Mouse (Mus musculus) neural tube, postnatal 0 days (tissue): ENCODE measurements around the gene Nectin2. TPM values are rescaled to one million over a fixed set of nuclear protein-coding genes. Genes with fewer than 3 reads are reported as not detected.

Experiments
- polyA plus RNA-seq: library from polyadenylated mRNA; unstranded; fragments of >200 nt; fragmentation: Nextera tagmentation; extraction: Ambion mirVana; gene quantifications from 2 replicates; pipeline ENCODE4 v1.2.1, GENCODE M21; 2015

Nectin2 gene
- 52.6 and 57.8 TPM in 2 replicates for polyA plus RNA-seq

GRCm38 (mm10) chr7:19750217-19751069, at the start of gene Nectin2:
Gene Nectin2 (minus strand): TSS chr7:19750483.

GRCm38 (mm10) chr7:19796697-19797588, 46.7 kb upstream of the Nectin2 start, which contains the start of gene Cblc:
Gene Cblc (minus strand): TSS chr7:19796809.

GRCm38 (mm10) chr7:19770984-19771391, 20.7 kb upstream of the Nectin2 start, which contains the start of gene Bcam:
Gene Bcam (minus strand): TSS chr7:19771016.

GRCm38 (mm10) chr7:19715239-19716054, 34.8 kb downstream of the Nectin2 start, which contains the start of gene Tomm40:
Gene Tomm40 (minus strand): TSS chr7:19715438.

GRCm38 (mm10) chr7:19698907-19699826, 51.1 kb downstream of the Nectin2 start, which contains the start of gene Apoe:
Gene Apoe (minus strand): TSS chr7:19699188.

GRCm38 (mm10) chr7:19691873-19692865, 58.1 kb downstream of the Nectin2 start, which contains the start of gene Apoc1:
Gene Apoc1 (minus strand): TSS chr7:19692660.

GRCm38 (mm10) chr7:19681202-19681694, 69.0 kb downstream of the Nectin2 start, which contains the start of the genes Gm44805 and Apoc4:
Gene Gm44805 (minus strand): TSS chr7:19681423.
Gene Apoc4 (minus strand): TSS chr7:19681479.

GRCm38 (mm10) chr7:19677872-19678271, 72.4 kb downstream of the Nectin2 start, which contains the start of gene Apoc2:
Gene Apoc2 (minus strand): TSS chr7:19677941.

Other genes with a start within 250 kb of the Nectin2 start
- 4.4 and 5.5 TPM in 2 replicates for gene Bloc1s3, start 242.1 kb downstream of the Nectin2 start, polyA plus RNA-seq
- gene Trappc6a, start 242.1 kb downstream of the Nectin2 start, polyA plus RNA-seq: 36.9 and 39.7 TPM in 2 replicates
- gene Nkpd1, start 232.6 kb downstream of the Nectin2 start, polyA plus RNA-seq: 1.4 and 2.5 TPM in 2 replicates
- 40.4 and 42.7 TPM in 2 replicates for gene Ppp1r37, start 187.4 kb downstream of the Nectin2 start, polyA plus RNA-seq
- gene Zfp296, start 173.2 kb downstream of the Nectin2 start, polyA plus RNA-seq: 0.15 TPM in 1 of 2 replicates, not detected in the other
- 160 and 163 TPM in 2 replicates for gene Gemin7, start 172.9 kb downstream of the Nectin2 start, polyA plus RNA-seq
- gene Clasrp, start 146.0 kb downstream of the Nectin2 start, polyA plus RNA-seq: 58.6 and 67.4 TPM in 2 replicates
- 8.2 and 9.2 TPM in 2 replicates for gene Relb, start 121.0 kb downstream of the Nectin2 start, polyA plus RNA-seq
- gene Clptm1, start 85.5 kb downstream of the Nectin2 start, polyA plus RNA-seq: 168 and 169 TPM in 2 replicates
- 0.68 and 1.0 TPM in 2 replicates for gene Apoc2, start 72.5 kb downstream of the Nectin2 start, polyA plus RNA-seq
- not detected in 2 replicates for gene Gm44805, start 69.1 kb downstream of the Nectin2 start, polyA plus RNA-seq
- not detected in 2 replicates for gene Apoc4, start 69.0 kb downstream of the Nectin2 start, polyA plus RNA-seq
- gene Apoc1, start 57.8 kb downstream of the Nectin2 start, polyA plus RNA-seq: 20.8 and 34.8 TPM in 2 replicates
- 4,011 and 4,143 TPM in 2 replicates for gene Apoe, start 51.3 kb downstream of the Nectin2 start, polyA plus RNA-seq
- gene Tomm40, start 35.0 kb downstream of the Nectin2 start, polyA plus RNA-seq: 179 and 192 TPM in 2 replicates
- 38.7 and 44.4 TPM in 2 replicates for gene Bcam, start 20.5 kb upstream of the Nectin2 start, polyA plus RNA-seq
- gene Cblc, start 46.3 kb upstream of the Nectin2 start, polyA plus RNA-seq: 0.68 and 0.80 TPM in 2 replicates
- gene Bcl3, start 72.3 kb upstream of the Nectin2 start, polyA plus RNA-seq: 0.94 and 1.2 TPM in 2 replicates
- gene Gm19345, start 101.5 kb upstream of the Nectin2 start, polyA plus RNA-seq: 17.7 and 18.9 TPM in 2 replicates
- 0.43 and 0.71 TPM in 2 replicates for gene Ceacam16, start 110.8 kb upstream of the Nectin2 start, polyA plus RNA-seq
- not detected in 2 replicates for gene Ceacam19, start 137.5 kb upstream of the Nectin2 start, polyA plus RNA-seq
- gene Pvr, start 170.7 kb upstream of the Nectin2 start, polyA plus RNA-seq: 7.1 and 8.5 TPM in 2 replicates
- gene Igsf23, start 200.3 kb upstream of the Nectin2 start, polyA plus RNA-seq: not detected in 2 replicates
- gene Ceacam20, start 214.9 kb upstream of the Nectin2 start, polyA plus RNA-seq: not detected in 2 replicates
- gene Nlrp9b, start 241.0 kb upstream of the Nectin2 start, polyA plus RNA-seq: not detected in 2 replicates